Mouse (Mus musculus) hindbrain, embryonic 11.5 days (tissue): Measurements from ENCODE around the gene Il1rn. TPM values are rescaled to one million over a fixed set of nuclear protein-coding genes. Genes with fewer than 3 reads are reported as not detected.

Source experiments
- ATAC-seq: fragments of 200-750 bp; cut with Nextera tagmentation; 2 replicates; pipeline ENCODE4 v1.8.0; 2017; ENCODE audit warnings: mild to moderate bottlenecking, moderate TSS enrichment, moderate library complexity; ENCODE audit not compliant: low FRiP score
- DNase-seq: peaks from one replicate; pipeline ENCODE4 v3.0.0-alpha.2; 2015; ENCODE audit warnings: low spot score
- H3K27ac ChIP-seq: fragments of 300-500 bp; sonication (generic); 2 replicates; pipeline ENCODE4 v1.5.1; 2014; ENCODE audit warnings: mild to moderate bottlenecking, low read depth, low read length
- H3K27me3 ChIP-seq: fragments of 300-500 bp; sonication (generic); 2 replicates; pipeline ENCODE4 v1.6.1; 2014; ENCODE audit warnings: mild to moderate bottlenecking, low read length, moderate library complexity, mixed read lengths; ENCODE audit not compliant: control insufficient read depth, insufficient read depth
- H3K36me3 ChIP-seq: fragments of 300-500 bp; sonication (generic); 2 replicates; pipeline ENCODE4 v1.6.1; 2014; ENCODE audit warnings: mild to moderate bottlenecking, low read length, moderate library complexity, mixed read lengths; ENCODE audit not compliant: control insufficient read depth, insufficient read depth
- H3K4me1 ChIP-seq: fragments of 300-500 bp; sonication (generic); replicated peaks from 2 replicates; pipeline ENCODE4 v1.6.1; 2014; ENCODE audit warnings: low read length, mixed read lengths; ENCODE audit not compliant: control insufficient read depth, insufficient read depth
- H3K4me2 ChIP-seq: fragments of 300-500 bp; sonication (generic); replicated peaks from 2 replicates; pipeline ENCODE4 v1.6.1; 2014; ENCODE audit warnings: mild to moderate bottlenecking, low read depth, low read length
- H3K4me3 ChIP-seq: fragments of 300-500 bp; sonication (generic); 2 replicates; pipeline ENCODE4 v1.5.1; 2014; ENCODE audit warnings: low read depth, low read length
- H3K9ac ChIP-seq: fragments of 300-500 bp; sonication (generic); 2 replicates; pipeline ENCODE4 v1.6.1; 2014; ENCODE audit warnings: low read depth, low read length
- H3K9me3 ChIP-seq: fragments of 300-500 bp; sonication (generic); 2 replicates; pipeline ENCODE4 v1.6.1; 2016; ENCODE audit warnings: low read length; ENCODE audit not compliant: control insufficient read depth
- WGBS: fragments of 180-500 bp; shearing (Covaris S2); extraction: QIAGEN DNeasy Blood & Tissue Kit; methylation state at CpG from one replicate; pipeline ENCODE4 v1.1.7; 2014; 5-methylcytosine and 5-hydroxymethylcytosine counted together
- polyA plus RNA-seq: library from polyadenylated mRNA; unstranded; fragments of >200 nt; fragmentation: Nextera tagmentation; extraction: Ambion mirVana; gene quantifications from 2 replicates; pipeline ENCODE4 v1.2.1, GENCODE M21; 2014

Gene Il1rn
- polyA plus RNA-seq = not detected in 2 replicates

DNA sequence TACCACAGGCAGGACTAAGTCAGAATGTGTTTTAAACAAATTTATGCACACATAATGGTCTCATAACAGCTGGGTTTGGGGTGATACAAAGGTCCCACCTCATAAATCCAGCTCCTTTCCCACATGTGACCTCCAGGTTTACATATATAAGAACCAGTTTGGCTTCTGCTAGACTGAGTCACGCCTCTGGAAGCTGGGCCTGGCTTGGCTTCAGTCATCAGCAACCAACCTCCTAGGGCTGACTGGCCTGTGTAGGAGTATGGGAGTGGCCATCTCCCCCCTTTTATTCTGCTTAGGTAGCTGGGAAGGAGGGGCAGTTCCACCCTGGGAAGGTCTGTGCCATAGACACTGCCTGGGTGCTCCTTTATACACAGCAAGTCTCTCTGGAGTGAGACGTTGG is at the start of gene Il1rn:
Il1rn (plus strand) TSS at position 309 of the 400 bp plus-strand sequence.
- Histone ChIP-seq H3K4me1 (no peaks in the 10 kb centered on the region), H3K9ac (no peak within 1 kb of the TSS), H3K27me3 (no peaks in the 10 kb centered on the region), H3K27ac (no peak within 1 kb of the TSS), H3K36me3 (no peaks in the 10 kb centered on the region), H3K4me2 (no peak within 1 kb of the TSS), H3K9me3 (no peaks in the 10 kb centered on the region), H3K4me3 (no peak within 1 kb of the TSS)
- 82% methylated on average over 2 of the region's 2 CpGs for WGBS
- DNase-seq (no peak), ATAC-seq (no peak)

- no peak for ATAC-seq
- WGBS = 89% methylated on average over 5 of the region's 5 CpGs
- Histone ChIP-seq H3K36me3 (no peaks in the 10 kb centered on the region), H3K4me2 (no peak within 1 kb of the TSS), H3K4me3 (no peak within 1 kb of the TSS), H3K9ac (no peak within 1 kb of the TSS), H3K27me3 (no peaks in the 10 kb centered on the region), H3K27ac (no peak within 1 kb of the TSS), H3K4me1 (no peaks in the 10 kb centered on the region), H3K9me3 (no peaks in the 10 kb centered on the region)
- no peak for DNase-seq
Observed at GRCm38 (mm10) chr2:24290896-24291295, 45.8 kb upstream of the Il1rn start, which contains the start of gene Il1f10. TSS of gene Il1f10 (plus strand) at chr2:24291196.

DNA sequence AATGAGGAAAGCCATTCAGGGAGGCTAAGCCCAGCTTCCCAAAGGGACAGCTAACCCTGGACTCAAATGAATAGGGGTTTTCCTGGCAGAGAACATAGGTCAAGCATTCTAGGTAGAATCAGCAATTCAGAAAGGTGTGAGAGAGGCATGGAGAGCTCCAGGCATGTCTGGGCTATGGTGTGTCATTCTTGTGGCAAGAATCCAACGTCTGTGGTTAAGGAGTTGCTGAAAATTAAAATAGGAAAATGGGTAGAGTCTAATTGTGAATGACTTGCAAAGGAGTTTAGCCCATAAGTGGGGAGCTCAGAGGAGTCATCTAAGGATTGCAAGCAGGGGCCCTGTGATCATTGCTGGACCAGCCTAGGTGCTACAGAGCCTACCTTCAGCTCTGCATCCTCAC is 42.0 kb upstream of the Il1rn start:
- no peaks in the 10 kb centered on the region for H3K36me3 ChIP-seq
- no peak overlapping the region for H3K27ac ChIP-seq
- no peaks in the 10 kb centered on the region for H3K27me3 ChIP-seq
- no peaks in the 10 kb centered on the region for H3K9me3 ChIP-seq
- ATAC-seq = no peak
- DNase-seq = no peak
- WGBS = 58% methylated on average over 1 of the region's 1 CpGs
- no peak overlapping the region for H3K4me2 ChIP-seq
- H3K9ac ChIP-seq = no peak overlapping the region
- no peak overlapping the region for H3K4me3 ChIP-seq
- no peaks in the 10 kb centered on the region for H3K4me1 ChIP-seq

DNA sequence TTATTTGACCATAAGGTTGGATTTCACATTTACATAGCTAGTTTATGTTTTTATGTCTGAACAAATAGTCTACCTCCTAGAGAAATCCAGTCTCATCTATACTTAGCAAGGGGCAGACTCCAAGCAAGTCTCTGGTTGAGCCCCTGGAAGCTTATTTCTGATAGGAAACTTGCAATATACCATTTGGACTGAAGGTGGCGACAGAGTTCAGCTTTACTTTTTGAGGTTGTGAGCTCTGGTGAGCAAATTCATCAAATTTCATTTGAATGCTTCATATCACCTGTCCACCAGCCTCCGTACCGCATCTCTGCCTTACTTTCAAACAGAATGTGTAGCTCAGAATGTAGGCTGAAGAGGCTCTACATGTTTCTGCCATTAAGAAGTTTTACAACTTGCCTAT is 39.8 kb upstream of the Il1rn start:
- no peaks in the 10 kb centered on the region for H3K4me1 ChIP-seq
- H3K9ac ChIP-seq = no peak overlapping the region
- no peaks in the 10 kb centered on the region for H3K36me3 ChIP-seq
- ATAC-seq (no peak), DNase-seq (peak; percentile 86)
- no peaks in the 10 kb centered on the region for H3K27me3 ChIP-seq
- 18% methylated on average over 3 of the region's 3 CpGs for WGBS
- H3K4me3 ChIP-seq = no peak overlapping the region
- no peaks in the 10 kb centered on the region for H3K9me3 ChIP-seq
- no peak overlapping the region for H3K4me2 ChIP-seq
- H3K27ac ChIP-seq = no peak overlapping the region

GRCm38 (mm10) chr2:24311302-24312001 is 25.2 kb upstream of the Il1rn start:
- no peak for ATAC-seq
- Histone ChIP-seq H3K27ac (no peak overlapping the region), H3K4me2 (no peak overlapping the region), H3K36me3 (no peaks in the 10 kb centered on the region), H3K9me3 (no peaks in the 10 kb centered on the region), H3K4me3 (no peak overlapping the region), H3K9ac (no peak overlapping the region), H3K4me1 (no peaks in the 10 kb centered on the region), H3K27me3 (no peaks in the 10 kb centered on the region)
- WGBS = 70% methylated on average over 6 of the region's 6 CpGs
- DNase-seq = no peak

- DNase-seq = no peak
- no peaks in the 10 kb centered on the region for H3K27me3 ChIP-seq
- no peak overlapping the region for H3K27ac ChIP-seq
- H3K9me3 ChIP-seq = no peaks in the 10 kb centered on the region
- H3K9ac ChIP-seq = no peak overlapping the region
- ATAC-seq = no peak
- no peak overlapping the region for H3K4me2 ChIP-seq
- 85% methylated on average over 1 of the region's 1 CpGs for WGBS
- no peaks in the 10 kb centered on the region for H3K4me1 ChIP-seq
- H3K36me3 ChIP-seq = no peaks in the 10 kb centered on the region
- H3K4me3 ChIP-seq = no peak overlapping the region
Observed at GRCm38 (mm10) chr2:24316919-24317318, 19.7 kb upstream of the Il1rn start.

- H3K27ac ChIP-seq = no peak overlapping the region
- no peaks in the 10 kb centered on the region for H3K9me3 ChIP-seq
- no peak overlapping the region for H3K4me3 ChIP-seq
- no peak overlapping the region for H3K9ac ChIP-seq
- H3K36me3 ChIP-seq = no peaks in the 10 kb centered on the region
- DNase-seq (no peak), ATAC-seq (no peak)
- H3K4me1 ChIP-seq = no peaks in the 10 kb centered on the region
- no peaks in the 10 kb centered on the region for H3K27me3 ChIP-seq
- WGBS = 85% methylated on average over 4 of the region's 4 CpGs
- H3K4me2 ChIP-seq = no peak overlapping the region
Observed at GRCm38 (mm10) chr2:24317919-24318598, 18.6 kb upstream of the Il1rn start.

GRCm38 (mm10) chr2:24335333-24335732 is 1.3 kb upstream of the Il1rn start:
- 71% methylated on average over 3 of the region's 3 CpGs for WGBS
- ATAC-seq = no peak

DNA sequence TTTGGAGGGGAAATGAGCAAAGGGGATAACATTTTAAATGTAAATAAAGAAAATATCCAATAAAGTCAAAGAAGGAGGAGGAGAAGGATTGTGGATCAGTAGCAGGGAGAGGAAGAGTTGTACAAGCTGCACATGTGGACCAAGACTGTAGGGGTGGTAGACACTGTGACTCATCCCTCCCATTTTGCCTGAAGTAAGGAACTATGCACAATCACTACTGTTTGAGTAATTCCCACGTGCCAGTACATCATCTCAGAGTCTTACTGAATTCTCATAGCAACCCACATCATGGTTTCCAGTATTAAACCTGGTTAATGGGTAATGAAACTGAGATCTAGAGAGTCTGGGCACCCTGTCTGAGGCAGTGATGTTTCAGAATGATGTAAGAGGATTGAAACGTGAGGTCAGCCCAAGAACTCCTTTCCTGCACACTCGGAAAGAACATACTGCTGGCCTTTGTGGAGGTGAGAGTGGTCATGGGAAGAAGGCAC is 4.8 kb downstream of the Il1rn start:
- Histone ChIP-seq H3K27ac (no peak overlapping the region), H3K4me2 (no peak overlapping the region), H3K36me3 (no peaks in the 10 kb centered on the region), H3K4me3 (no peak overlapping the region), H3K9ac (no peak overlapping the region), H3K4me1 (no peaks in the 10 kb centered on the region), H3K27me3 (no peaks in the 10 kb centered on the region), H3K9me3 (no peaks in the 10 kb centered on the region)
- WGBS = 73% methylated on average over 3 of the region's 3 CpGs
- DNase-seq (no peak), ATAC-seq (no peak)

More at GRCm38 (mm10) chr2:24335333-24335732, 1.3 kb upstream of the Il1rn start:
- Histone ChIP-seq H3K4me2 (no peak overlapping the region), H3K27me3 (no peaks in the 10 kb centered on the region), H3K9ac (no peak overlapping the region), H3K36me3 (no peaks in the 10 kb centered on the region), H3K4me3 (no peak overlapping the region), H3K4me1 (no peaks in the 10 kb centered on the region), H3K9me3 (no peaks in the 10 kb centered on the region), H3K27ac (no peak overlapping the region)
- DNase-seq = no peak
